Mouse (Mus musculus) myocyte (in vitro differentiated cells): ENCODE measurements around the gene Xpo5. TPM values are rescaled to one million over a fixed set of nuclear protein-coding genes. Genes with fewer than 3 reads are reported as not detected.

Experiments used
- H3K27me3 ChIP-seq: one replicate; pipeline ENCODE4 v1.6.1; 2011; ENCODE audit not compliant: control insufficient read depth, insufficient read depth, insufficient read length
- H3K36me3 ChIP-seq: one replicate; pipeline ENCODE4 v1.6.1; 2011; ENCODE audit not compliant: control insufficient read depth, insufficient read depth
- H3K4me2 ChIP-seq: one replicate; pipeline ENCODE4 v1.6.1; 2011; ENCODE audit warnings: low read depth, control low read depth
- H3K4me3 ChIP-seq: one replicate; pipeline ENCODE4 v1.5.1; 2011; ENCODE audit warnings: mild to moderate bottlenecking, control low read depth, moderate library complexity
- H3K79me2 ChIP-seq: one replicate; pipeline ENCODE4 v1.6.1; 2011; ENCODE audit not compliant: control insufficient read depth, insufficient read depth
- H3ac ChIP-seq: one replicate; pipeline ENCODE4 v1.6.1; 2011; ENCODE audit not compliant: control insufficient read depth, insufficient read length
- CEBPB ChIP-seq: IDR thresholded peaks from 2 replicates; pipeline ENCODE4 v1.6.1; 2011; ENCODE audit warnings: mild to moderate bottlenecking, moderate library complexity; ENCODE audit not compliant: poor library complexity, insufficient read depth, severe bottlenecking
- E2F4 ChIP-seq: IDR thresholded peaks from one replicate; pipeline ENCODE4 v1.6.1; 2011; ENCODE audit warnings: mild to moderate bottlenecking, control low read depth, moderate library complexity; ENCODE audit not compliant: insufficient read depth
- MAX ChIP-seq: IDR thresholded peaks from one replicate; pipeline ENCODE4 v1.6.1; 2011; ENCODE audit warnings: low read depth, mild to moderate bottlenecking, control low read depth
- MYOD1 ChIP-seq, 3 experiments: IDR thresholded peaks; one replicate each; pipeline ENCODE4 v1.6.1; 2011; ENCODE audit warnings: control low read depth in 2 of 3, low read depth in 2 of 3, mild to moderate bottlenecking in 2 of 3, moderate library complexity in 1 of 3; ENCODE audit not compliant: insufficient read length in 2 of 3, control insufficient read depth in 1 of 3
- MYOG ChIP-seq, 3 experiments: IDR thresholded peaks; one replicate each; pipeline ENCODE4 v1.6.1; 2011; ENCODE audit warnings: control low read depth in 2 of 3, low read depth in 2 of 3, mild to moderate bottlenecking in 2 of 3; ENCODE audit not compliant: insufficient read length in 2 of 3, control insufficient read depth in 1 of 3, insufficient read depth in 1 of 3
- POLR2A ChIP-seq: IDR thresholded peaks from one replicate; pipeline ENCODE4 v1.6.1; 2011; ENCODE audit warnings: low read depth, mild to moderate bottlenecking, control low read depth, moderate library complexity; ENCODE audit not compliant: insufficient read length
- POLR2AphosphoS2 ChIP-seq: IDR thresholded peaks from one replicate; pipeline ENCODE4 v1.6.1; 2011; ENCODE audit warnings: low read depth, control low read depth; ENCODE audit not compliant: insufficient read length
- REST ChIP-seq: IDR thresholded peaks from one replicate; pipeline ENCODE4 v1.6.1; 2011; ENCODE audit warnings: mild to moderate bottlenecking, control low read depth, moderate library complexity; ENCODE audit not compliant: insufficient read depth, insufficient read length
- SRF ChIP-seq: IDR thresholded peaks from one replicate; pipeline ENCODE4 v1.6.1; 2011; ENCODE audit warnings: low read depth; ENCODE audit not compliant: control insufficient read depth, insufficient read length
- TCF12 ChIP-seq: IDR thresholded peaks from one replicate; pipeline ENCODE4 v1.6.1; 2011; ENCODE audit warnings: mild to moderate bottlenecking, control low read depth; ENCODE audit not compliant: poor library complexity, insufficient read depth, severe bottlenecking
- TCF3 ChIP-seq: IDR thresholded peaks from one replicate; pipeline ENCODE4 v1.6.1; 2011; ENCODE audit warnings: low read depth, control low read depth; ENCODE audit not compliant: insufficient read length
- USF1 ChIP-seq: IDR thresholded peaks from one replicate; pipeline ENCODE4 v1.6.1; 2011; ENCODE audit warnings: low read depth, mild to moderate bottlenecking, control low read depth, moderate library complexity
- polyA plus RNA-seq: library from polyadenylated mRNA; unstranded; fragments of >200 nt; fragmentation: generic; extraction: Trizol; gene quantifications from one replicate; pipeline ENCODE4 v1.2.1, GENCODE M21; 2012; ENCODE audit warnings: missing spikeins

The Xpo5 gene
- polyA plus RNA-seq, 1 experiment, result 31.9 TPM

GRCm38 (mm10) chr17:46277586-46277985 is 75.0 kb downstream of the Xpo5 start:
- peak overlapping the region; percentile 49 for H3K4me2 ChIP-seq
- H3K4me3 ChIP-seq, result no peak overlapping the region
- H3K27me3 ChIP-seq, result no peaks in the 10 kb centered on the region
- H3K36me3 ChIP-seq, result peaks cover 7% of the 10 kb centered on the region
- TF ChIP-seq MAX, result no peak
- TF ChIP-seq SRF, result no peak
- TF ChIP-seq TCF12, result peak; percentile 55
- TF ChIP-seq MYOG (IDR thresholded peaks at IDR 0.05; ENCODE audit: control insufficient read depth in 1 of 3, insufficient read depth in 1 of 3, insufficient read length in 2 of 3, low read depth in 2 of 3), result peak in 2 of 3 experiments; percentile 36
- TF ChIP-seq MYOD1 (IDR thresholded peaks at IDR 0.05; ENCODE audit: control insufficient read depth in 1 of 3, insufficient read length in 2 of 3, low read depth in 2 of 3), result peak in 2 of 3 experiments; percentile 42 to 44
- TF ChIP-seq E2F4, result no peak
- TF ChIP-seq REST, result no peak
- TF ChIP-seq CEBPB, result no peak
- no peak overlapping the region for H3ac ChIP-seq
- H3K79me2 ChIP-seq, result peaks cover 58% of the 10 kb centered on the region

DNA sequence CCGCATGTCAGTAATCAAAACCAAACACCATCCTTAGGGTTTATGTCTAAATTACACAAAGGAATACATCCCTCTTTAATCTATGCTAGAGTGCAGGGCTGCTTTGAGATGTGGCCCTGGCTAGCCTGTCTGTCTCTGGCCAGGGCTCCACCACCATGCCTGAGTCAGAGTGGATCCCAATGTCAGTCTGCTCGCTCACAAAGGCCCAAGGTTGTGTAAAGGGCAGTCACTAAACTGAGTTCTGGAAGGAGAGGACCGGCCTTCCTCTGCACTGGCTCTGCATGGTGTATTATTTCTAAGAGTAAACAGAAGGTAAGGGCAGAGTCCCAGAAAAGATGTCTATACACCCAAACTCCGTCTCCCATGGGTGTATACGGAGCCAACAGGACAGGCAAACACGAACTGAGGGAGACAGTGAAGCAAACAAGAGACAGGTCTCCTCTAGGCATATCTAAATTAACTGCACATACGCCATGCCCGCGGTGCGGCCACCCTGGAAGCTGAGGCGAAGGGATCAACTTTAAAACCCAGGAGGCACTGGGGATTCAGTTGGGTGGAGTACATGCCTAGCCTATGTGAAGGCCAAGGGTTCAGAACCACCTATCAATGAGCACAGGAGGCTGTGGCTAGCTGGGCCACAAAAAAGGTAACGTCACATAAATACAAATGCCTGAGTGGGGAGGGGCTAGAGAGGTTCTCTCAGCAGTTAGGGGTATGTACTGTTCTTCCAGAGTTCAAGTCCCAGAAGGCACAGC is 75.6 kb downstream of the Xpo5 start:
- Histone ChIP-seq H3K36me3 (peaks cover 7% of the 10 kb centered on the region), H3K79me2 (peaks cover 60% of the 10 kb centered on the region), H3K27me3 (no peaks in the 10 kb centered on the region), H3ac (no peak overlapping the region), H3K4me2 (peak overlapping the region; percentile 49), H3K4me3 (no peak overlapping the region)
- TF ChIP-seq POLR2AphosphoS2 (no peak), SRF (no peak), TCF3 (no peak), REST (no peak)

GRCm38 (mm10) chr17:46282483-46283123 is 80.0 kb downstream of the Xpo5 start, which contains the start of gene Tjap1:
Gene Tjap1, minus strand, starts transcription at chr17:46283026.
- H3K36me3 ChIP-seq, result peaks cover 7% of the 10 kb centered on the region
- H3K27me3 ChIP-seq, result no peaks in the 10 kb centered on the region
- H3K79me2 ChIP-seq, result peaks cover 38% of the 10 kb centered on the region
- TF ChIP-seq MAX, result no peak
- no peak for TF ChIP-seq MYOD1 (IDR thresholded peaks at IDR 0.05; ENCODE audit: control insufficient read depth in 1 of 3, insufficient read length in 2 of 3, low read depth in 2 of 3)
- TF ChIP-seq POLR2A, result peak; percentile 13
- no peak for TF ChIP-seq CEBPB
- peak; percentile 53 for TF ChIP-seq E2F4
- TF ChIP-seq TCF12, result no peak
- TF ChIP-seq REST, result no peak
- no peak for TF ChIP-seq USF1
- TF ChIP-seq MYOG (IDR thresholded peaks at IDR 0.05; ENCODE audit: control insufficient read depth in 1 of 3, insufficient read depth in 1 of 3, insufficient read length in 2 of 3, low read depth in 2 of 3), result no peak
- no peak for TF ChIP-seq SRF
- H3ac ChIP-seq, result peak within 1 kb of the TSS; percentile 25
- peak within 1 kb of the TSS; percentile 88 for H3K4me3 ChIP-seq
- peak within 1 kb of the TSS; percentile 91 for H3K4me2 ChIP-seq

GRCm38 (mm10) chr17:46283140-46283539 is 80.6 kb downstream of the Xpo5 start:
- Histone ChIP-seq H3K4me3 (peak overlapping the region; percentile 88), H3K79me2 (peaks cover 38% of the 10 kb centered on the region), H3K27me3 (no peaks in the 10 kb centered on the region), H3K4me2 (peak overlapping the region; percentile 77), H3ac (no peak overlapping the region), H3K36me3 (peaks cover 7% of the 10 kb centered on the region)
- TF ChIP-seq TCF3 (no peak), SRF (no peak)

GRCm38 (mm10) chr17:46283911-46284310 is 81.3 kb downstream of the Xpo5 start:
- H3K79me2 ChIP-seq, result peaks cover 36% of the 10 kb centered on the region
- H3K4me3 ChIP-seq, result no peak overlapping the region
- H3K27me3 ChIP-seq, result no peaks in the 10 kb centered on the region
- peaks cover 2% of the 10 kb centered on the region for H3K36me3 ChIP-seq
- TF ChIP-seq MYOG (IDR thresholded peaks at IDR 0.05; ENCODE audit: control insufficient read depth in 1 of 3, insufficient read depth in 1 of 3, insufficient read length in 2 of 3, low read depth in 2 of 3), result peak; percentile 8 to 93 (median 42)
- no peak for TF ChIP-seq E2F4
- no peak for TF ChIP-seq POLR2A
- TF ChIP-seq SRF, result no peak
- no peak for TF ChIP-seq POLR2AphosphoS2
- peak; percentile 35 to 89 (median 87) for TF ChIP-seq MYOD1 (IDR thresholded peaks at IDR 0.05; ENCODE audit: control insufficient read depth in 1 of 3, insufficient read length in 2 of 3, low read depth in 2 of 3)
- TF ChIP-seq MAX, result no peak
- no peak for TF ChIP-seq CEBPB
- no peak for TF ChIP-seq REST
- TF ChIP-seq TCF12, result peak; percentile 52
- peak; percentile 52 for TF ChIP-seq TCF3
- H3K4me2 ChIP-seq, result no peak overlapping the region
- no peak overlapping the region for H3ac ChIP-seq
